Mouse (Mus musculus) hindbrain, embryonic 11.5 days (tissue): ENCODE data around the gene Polr3gl. TPM values are rescaled to one million over a fixed set of nuclear protein-coding genes. Genes with fewer than 3 reads are reported as not detected.
A peak's percentile ranks its signal among the peaks of the same experiment; 100 is the strongest.
"Not testable (repeated sequence)": the region's sequence is repeated elsewhere in the genome, so short reads cannot be mapped to it uniquely, and the experiment has no call there.

Experiments used
- ATAC-seq: fragments of 200-750 bp; cut with Nextera tagmentation; 2 replicates; pipeline ENCODE4 v1.8.0; 2017; ENCODE audit warnings: mild to moderate bottlenecking, moderate TSS enrichment, moderate library complexity; ENCODE audit not compliant: low FRiP score
- DNase-seq: peaks from one replicate; pipeline ENCODE4 v3.0.0-alpha.2; 2015; ENCODE audit warnings: low spot score
- H3K27ac ChIP-seq: fragments of 300-500 bp; sonication (generic); 2 replicates; pipeline ENCODE4 v1.5.1; 2014; ENCODE audit warnings: mild to moderate bottlenecking, low read depth, low read length
- H3K27me3 ChIP-seq: fragments of 300-500 bp; sonication (generic); 2 replicates; pipeline ENCODE4 v1.6.1; 2014; ENCODE audit warnings: mild to moderate bottlenecking, low read length, moderate library complexity, mixed read lengths; ENCODE audit not compliant: control insufficient read depth, insufficient read depth
- H3K36me3 ChIP-seq: fragments of 300-500 bp; sonication (generic); 2 replicates; pipeline ENCODE4 v1.6.1; 2014; ENCODE audit warnings: mild to moderate bottlenecking, low read length, moderate library complexity, mixed read lengths; ENCODE audit not compliant: control insufficient read depth, insufficient read depth
- H3K4me1 ChIP-seq: fragments of 300-500 bp; sonication (generic); replicated peaks from 2 replicates; pipeline ENCODE4 v1.6.1; 2014; ENCODE audit warnings: low read length, mixed read lengths; ENCODE audit not compliant: control insufficient read depth, insufficient read depth
- H3K4me2 ChIP-seq: fragments of 300-500 bp; sonication (generic); replicated peaks from 2 replicates; pipeline ENCODE4 v1.6.1; 2014; ENCODE audit warnings: mild to moderate bottlenecking, low read depth, low read length
- H3K4me3 ChIP-seq: fragments of 300-500 bp; sonication (generic); 2 replicates; pipeline ENCODE4 v1.5.1; 2014; ENCODE audit warnings: low read depth, low read length
- H3K9ac ChIP-seq: fragments of 300-500 bp; sonication (generic); 2 replicates; pipeline ENCODE4 v1.6.1; 2014; ENCODE audit warnings: low read depth, low read length
- H3K9me3 ChIP-seq: fragments of 300-500 bp; sonication (generic); 2 replicates; pipeline ENCODE4 v1.6.1; 2016; ENCODE audit warnings: low read length; ENCODE audit not compliant: control insufficient read depth
- WGBS: fragments of 180-500 bp; shearing (Covaris S2); extraction: QIAGEN DNeasy Blood & Tissue Kit; methylation state at CpG from one replicate; pipeline ENCODE4 v1.1.7; 2014; 5-methylcytosine and 5-hydroxymethylcytosine counted together
- polyA plus RNA-seq: library from polyadenylated mRNA; unstranded; fragments of >200 nt; fragmentation: Nextera tagmentation; extraction: Ambion mirVana; gene quantifications from 2 replicates; pipeline ENCODE4 v1.2.1, GENCODE M21; 2014

Polr3gl gene
- polyA plus RNA-seq, 1 experiment from 2014 or later, result 15.4 TPM

DNA sequence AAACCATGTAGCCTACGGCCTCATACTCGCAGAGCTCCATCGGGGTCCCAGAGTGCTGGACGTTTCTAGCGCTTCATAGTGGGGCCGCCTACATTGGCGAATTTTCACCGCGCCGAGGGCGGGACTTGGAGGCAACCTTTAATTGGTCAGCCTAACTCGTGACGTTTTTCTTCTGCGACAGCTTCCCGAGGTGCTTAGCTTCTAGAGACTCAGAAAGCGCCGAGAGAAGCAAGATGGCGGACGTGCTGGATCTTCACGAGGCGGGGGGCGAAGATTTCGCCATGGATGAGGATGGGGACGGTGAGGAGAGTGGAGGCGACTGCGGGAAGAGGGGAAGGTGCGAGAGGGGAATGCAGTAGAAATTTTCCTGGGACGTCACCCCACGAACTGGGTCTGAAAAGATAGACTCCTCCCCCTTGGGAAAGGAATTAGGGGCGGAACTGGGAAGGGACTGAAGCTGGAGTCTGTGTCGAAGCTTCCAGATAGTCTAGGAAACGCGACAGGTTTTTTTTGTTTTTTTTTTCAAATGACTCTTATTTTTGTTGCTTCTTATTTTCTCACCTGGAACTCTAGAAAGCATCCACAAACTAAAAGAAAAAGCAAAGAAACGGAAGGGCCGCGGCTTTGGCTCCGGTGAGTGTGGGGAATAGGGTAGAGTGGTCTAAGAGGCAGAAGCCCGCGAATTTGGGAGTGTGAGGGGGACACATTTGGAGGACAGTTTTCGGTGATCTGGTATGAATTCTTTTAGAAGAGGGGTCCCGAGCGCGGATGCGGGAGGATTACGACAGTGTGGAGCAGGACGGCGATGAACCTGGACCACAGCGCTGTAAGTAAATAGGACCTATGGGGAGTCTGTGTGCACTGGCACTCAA, 36.0 kb upstream of the Polr3gl start, which contains the start of gene Rbm8a:
Rbm8a (plus strand) TSS at position 205 of the 872 bp plus-strand sequence.
- Histone ChIP-seq H3K27me3 (no peaks in the 10 kb centered on the region), H3K4me2 (peak within 1 kb of the TSS; percentile 78), H3K4me3 (peak within 1 kb of the TSS; percentile 73), H3K9me3 (no peaks in the 10 kb centered on the region), H3K9ac (peak within 1 kb of the TSS; percentile 79), H3K27ac (peak within 1 kb of the TSS; percentile 56; the same call in 1 of the 2 replicates), H3K4me1 (no peaks in the 10 kb centered on the region; the same call in 1 of the 2 replicates), H3K36me3 (peaks cover 2% of the 10 kb centered on the region; the same call in 1 of the 2 replicates)
- peak; percentile 94 for ATAC-seq
- WGBS, result under 1% methylated on average over 48 of the region's 48 CpGs
- peak; percentile 98 for DNase-seq

DNA sequence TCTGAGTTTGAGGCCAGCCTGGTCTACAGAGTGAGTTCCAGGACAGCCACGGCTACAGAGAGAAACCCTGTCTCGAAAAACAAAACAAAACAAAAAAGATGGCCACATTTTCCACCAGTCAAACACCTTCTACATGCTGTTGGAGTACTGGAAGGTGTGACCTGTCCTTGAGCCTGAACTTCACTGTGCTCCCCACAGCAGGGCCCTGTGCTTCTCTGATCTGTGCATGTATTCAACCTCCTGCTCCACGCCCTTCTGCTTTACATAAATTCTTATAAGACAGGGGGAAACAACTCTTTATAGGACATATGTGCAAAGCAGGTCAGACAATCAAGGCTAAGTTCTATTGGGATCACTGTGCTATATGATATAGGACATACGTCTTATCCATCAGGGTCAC, 29.2 kb upstream of the Polr3gl start:
- ATAC-seq, result no peak
- peaks cover 3% of the 10 kb centered on the region; the same call in 1 of the 2 replicates for H3K36me3 ChIP-seq
- H3K9ac ChIP-seq, result no peak overlapping the region
- no peaks in the 10 kb centered on the region for H3K4me1 ChIP-seq
- no peaks in the 10 kb centered on the region for H3K9me3 ChIP-seq
- H3K27ac ChIP-seq, result no peak overlapping the region
- H3K4me3 ChIP-seq, result no peak overlapping the region
- H3K4me2 ChIP-seq, result no peak overlapping the region
- WGBS, result 93% methylated on average over 4 of the region's 4 CpGs
- no peaks in the 10 kb centered on the region for H3K27me3 ChIP-seq
- no peak for DNase-seq

DNA sequence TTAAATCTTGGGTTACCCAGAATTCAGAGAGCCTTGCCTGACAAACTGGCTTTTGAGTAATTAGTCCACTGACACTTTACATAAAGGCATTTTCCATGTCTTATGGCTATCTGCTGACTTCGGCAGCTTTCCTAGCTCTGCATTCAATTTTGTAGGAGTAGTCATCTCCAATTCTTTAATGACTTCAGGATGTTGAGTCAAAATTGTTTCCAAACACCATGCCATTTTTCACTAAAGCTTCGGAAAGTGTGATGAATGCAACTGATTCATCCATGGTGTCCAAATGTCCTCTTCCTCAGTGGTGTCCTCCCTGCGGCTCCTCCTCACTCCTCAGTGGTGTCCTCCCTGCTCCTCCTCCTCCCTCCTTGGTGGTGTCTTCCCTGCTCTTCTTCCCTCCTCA, 24.0 kb upstream of the Polr3gl start:
- no peak overlapping the region for H3K9ac ChIP-seq
- no peaks in the 10 kb centered on the region for H3K9me3 ChIP-seq
- peaks cover 9% of the 10 kb centered on the region; the same call in 1 of the 2 replicates for H3K36me3 ChIP-seq
- no peak for ATAC-seq
- no peaks in the 10 kb centered on the region for H3K27me3 ChIP-seq
- WGBS, result 95% methylated on average over 3 of the region's 3 CpGs
- no peak overlapping the region for H3K27ac ChIP-seq
- H3K4me2 ChIP-seq, result no peak overlapping the region
- H3K4me1 ChIP-seq, result no peaks in the 10 kb centered on the region
- DNase-seq, result no peak
- H3K4me3 ChIP-seq, result no peak overlapping the region

DNA sequence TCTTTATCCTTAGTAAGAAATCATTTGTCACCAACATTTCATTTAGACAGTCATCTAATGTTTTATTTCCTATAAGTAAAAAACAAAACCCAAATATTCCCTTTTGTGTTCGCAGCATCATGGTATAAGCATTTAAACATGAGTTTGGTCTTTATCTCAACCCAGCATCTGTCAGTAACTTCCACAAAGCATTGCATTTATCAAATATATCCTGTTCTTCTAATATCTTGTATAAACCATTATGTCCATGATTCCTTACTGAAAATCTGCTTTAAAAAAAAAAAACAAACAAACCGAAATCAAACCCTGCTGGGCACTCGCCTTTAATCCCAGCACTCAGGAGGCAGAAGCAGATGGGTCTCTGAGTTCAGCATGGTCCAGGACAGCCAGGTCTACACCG, 12.6 kb upstream of the Polr3gl start:
- H3K4me1 ChIP-seq, result no peaks in the 10 kb centered on the region
- no peaks in the 10 kb centered on the region for H3K36me3 ChIP-seq
- no peak overlapping the region for H3K4me2 ChIP-seq
- H3K27me3 ChIP-seq, result no peaks in the 10 kb centered on the region
- H3K9ac ChIP-seq, result no peak overlapping the region
- 93% methylated on average over 4 of the region's 4 CpGs for WGBS
- H3K9me3 ChIP-seq, result no peaks in the 10 kb centered on the region
- ATAC-seq (no peak), DNase-seq (no peak)
- H3K27ac ChIP-seq, result no peak overlapping the region
- H3K4me3 ChIP-seq, result no peak overlapping the region

DNA sequence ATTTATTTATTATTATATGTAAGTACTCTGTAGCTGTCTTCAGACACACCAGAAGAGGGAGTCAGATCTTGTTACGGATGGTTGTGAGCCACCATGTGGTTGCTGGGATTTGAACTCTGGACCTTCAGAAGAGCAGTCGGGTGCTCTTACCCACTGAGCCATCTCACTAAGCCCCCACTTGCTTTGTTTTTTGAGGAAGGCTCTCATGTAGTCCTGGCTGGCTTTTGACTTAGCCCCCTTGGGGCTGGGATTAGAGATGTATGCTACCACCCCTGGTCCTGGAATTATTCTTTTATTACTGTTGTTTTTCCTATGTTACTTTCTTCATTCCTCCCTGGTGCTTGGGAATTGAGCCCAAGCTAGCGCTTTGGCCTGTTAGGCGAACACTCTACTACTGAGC, 12.0 kb upstream of the Polr3gl start:
- not testable (repeated sequence) for H3K4me2 ChIP-seq, H3K27ac ChIP-seq, DNase-seq, H3K4me1 ChIP-seq, H3K36me3 ChIP-seq, H3K9ac ChIP-seq, H3K27me3 ChIP-seq, H3K9me3 ChIP-seq, ATAC-seq, H3K4me3 ChIP-seq
- WGBS, result 89% methylated on average over 3 of the region's 4 CpGs

DNA sequence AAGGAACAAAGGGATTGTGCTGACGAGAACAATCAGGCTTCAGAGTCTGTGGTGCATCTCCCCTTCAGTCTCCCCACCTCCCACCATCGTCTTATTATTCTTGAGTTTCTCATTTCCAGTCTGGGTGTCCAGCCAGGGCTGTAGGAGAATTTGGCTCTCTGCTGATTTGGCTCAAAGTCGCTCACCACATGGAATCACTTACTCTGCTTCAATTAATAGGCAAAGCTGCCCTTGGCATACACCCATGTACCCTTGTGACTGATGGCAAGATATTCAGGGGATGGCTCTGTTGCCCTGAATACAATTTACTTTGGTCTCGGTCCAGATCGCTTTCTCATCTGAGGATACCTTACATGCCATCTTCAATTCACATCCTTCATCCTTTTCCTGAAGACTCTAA, 9.3 kb upstream of the Polr3gl start:
- no peaks in the 10 kb centered on the region for H3K36me3 ChIP-seq
- WGBS, result 52% methylated on average over 5 of the region's 5 CpGs
- no peaks in the 10 kb centered on the region for H3K9me3 ChIP-seq
- ATAC-seq, result no peak
- H3K4me3 ChIP-seq, result peak overlapping the region; percentile 87; the same call in 1 of the 2 replicates
- H3K4me2 ChIP-seq, result peak overlapping the region; percentile 61
- H3K4me1 ChIP-seq, result peaks cover 3% of the 10 kb centered on the region
- peak overlapping the region; percentile 78; the same call in 1 of the 2 replicates for H3K9ac ChIP-seq
- no peak for DNase-seq
- H3K27me3 ChIP-seq, result peaks cover 2% of the 10 kb centered on the region; the same call in 1 of the 2 replicates
- H3K27ac ChIP-seq, result no peak overlapping the region

DNA sequence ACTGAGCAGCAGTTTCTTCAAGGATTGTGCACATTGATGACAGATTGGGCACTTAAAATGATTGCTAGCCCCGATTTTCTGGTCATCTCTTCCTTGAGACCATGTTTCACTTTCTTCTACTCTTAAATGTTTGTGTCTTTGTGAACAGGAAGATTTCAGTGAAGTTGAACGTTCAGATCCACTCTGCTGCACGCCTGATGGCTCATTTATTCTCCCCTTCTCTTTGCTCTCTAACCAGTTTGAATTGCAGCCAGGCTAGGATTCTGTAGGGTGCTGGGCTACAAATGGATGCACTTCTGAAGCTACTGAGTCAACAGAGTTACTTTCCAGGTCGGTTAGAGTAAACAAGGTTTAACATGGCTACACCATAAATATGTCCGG, 8.7 kb upstream of the Polr3gl start:
- Histone ChIP-seq H3K4me1 (peaks cover 4% of the 10 kb centered on the region), H3K36me3 (no peaks in the 10 kb centered on the region), H3K4me2 (peak overlapping the region; percentile 61), H3K27me3 (peaks cover 2% of the 10 kb centered on the region; the same call in 1 of the 2 replicates), H3K9me3 (no peaks in the 10 kb centered on the region), H3K4me3 (peak overlapping the region; percentile 87), H3K9ac (peak overlapping the region; percentile 78), H3K27ac (peak overlapping the region; percentile 97; the same call in 1 of the 2 replicates)
- no peak for ATAC-seq
- 48% methylated on average over 5 of the region's 5 CpGs for WGBS
- no peak for DNase-seq

DNA sequence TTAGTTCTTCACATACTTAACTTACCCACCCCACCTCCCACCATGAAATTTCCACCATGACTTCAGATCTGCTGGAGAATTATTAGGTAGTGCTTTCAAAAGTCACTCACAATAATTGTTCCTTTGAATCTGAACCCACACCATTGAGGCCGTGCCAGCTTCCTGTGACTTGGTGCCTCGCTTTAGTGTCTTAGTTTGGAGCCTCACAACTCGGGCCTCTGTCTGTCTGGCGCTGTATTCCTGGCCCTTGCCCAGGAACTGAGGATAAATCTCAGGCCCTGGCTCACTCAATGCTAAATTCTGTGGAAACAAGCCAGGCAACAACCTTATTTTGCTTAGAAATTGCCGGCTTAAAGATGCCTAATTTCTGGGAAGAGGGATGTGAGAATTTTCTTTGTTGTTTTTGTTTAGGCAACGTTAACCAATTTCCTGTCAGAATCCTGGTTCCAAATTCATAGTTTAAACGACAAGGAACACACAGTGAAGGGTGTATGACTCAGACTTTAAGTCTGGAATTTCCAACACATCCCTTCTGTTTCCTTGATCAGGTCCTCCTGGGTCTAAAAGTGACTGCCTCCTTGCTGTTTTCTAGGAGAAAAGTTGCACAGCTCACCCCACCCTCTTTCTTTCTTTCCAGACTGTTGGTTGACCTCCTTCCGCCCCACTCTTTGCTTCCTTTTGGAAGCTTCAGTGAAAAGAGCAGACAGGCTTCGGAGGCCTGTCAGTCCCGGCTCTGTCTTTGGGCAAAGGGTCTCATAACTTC, 8.1 kb upstream of the Polr3gl start:
- H3K36me3 ChIP-seq, result no peaks in the 10 kb centered on the region
- H3K4me2 ChIP-seq, result peak overlapping the region; percentile 61
- peak overlapping the region; percentile 78 for H3K9ac ChIP-seq
- H3K9me3 ChIP-seq, result no peaks in the 10 kb centered on the region
- peak overlapping the region; percentile 97 for H3K27ac ChIP-seq
- ATAC-seq (no peak), DNase-seq (peak; percentile 24)
- peaks cover 10% of the 10 kb centered on the region for H3K4me1 ChIP-seq
- peaks cover 2% of the 10 kb centered on the region; the same call in 1 of the 2 replicates for H3K27me3 ChIP-seq
- peak overlapping the region; percentile 87 for H3K4me3 ChIP-seq
- WGBS, result 23% methylated on average over 10 of the region's 10 CpGs
